Comparison of ENCODE assay signal across 11 mouse cellular contexts in genomic region chr2:73745647-73746374, GRCm38 (mm10). TPM values are rescaled to one million over a fixed set of nuclear protein-coding genes. Genes with fewer than 3 reads are reported as not detected.
DNase-seq lines count a peak whose midpoint lies in the region; ATAC-seq and TF ChIP-seq lines count a peak whose summit lies in the region.
"Had no signal": no experiment of that assay in that cellular context is flagged by ENCODE, and none has a peak within 500 bp of the region (broad histone marks: within the 10 kb centered on the region; RNA-seq: fewer than 3 reads in every experiment).

No protein-coding gene starts in this region.

- no peaks in the 10 kb centered on the region for H3K36me3 ChIP-seq in embryonic facial prominence, embryonic 11.5 days (replicated peaks; ENCODE audit: control insufficient read depth, insufficient read depth, low read depth, low read length)
- H3K36me3 ChIP-seq in embryonic facial prominence, embryonic 10.5 days (replicated peaks) = peaks cover 6% of the 10 kb centered on the region
- H3K36me3 ChIP-seq: G1E; hindbrain, embryonic 15.5 days; midbrain, embryonic 12.5 days had no signal

- no peak overlapping the region for H3K27ac ChIP-seq in embryonic facial prominence, embryonic 11.5 days (replicated peaks; ENCODE audit: low read depth, low read length)
- no peak overlapping the region for H3K27ac ChIP-seq in embryonic facial prominence, embryonic 10.5 days (replicated peaks)
- H3K27ac ChIP-seq in left cerebral cortex, adult 2 months = 0 out of 2 replicates have a peak overlapping the region, but pooled peaks have one; percentile 16
- H3K27ac ChIP-seq in cortical plate, adult 2 months (ENCODE audit: insufficient read depth, low read length) = no peak overlapping the region
- H3K27ac ChIP-seq: hindbrain, embryonic 15.5 days; midbrain, embryonic 12.5 days had no signal

- TF ChIP-seq CTCF in left cerebral cortex, adult 2 months (IDR thresholded peaks at IDR 0.05) = peak; percentile 93
- TF ChIP-seq CTCF in cortical plate, adult 2 months (IDR thresholded peaks at IDR 0.05; ENCODE audit: extremely low read depth, insufficient read depth, low read length) = peak; percentile 64

- no peak for ATAC-seq in embryonic facial prominence, embryonic 11.5 days (replicated peaks; ENCODE audit: insufficient number of reproducible peaks, low FRiP score, low TSS enrichment, low read depth)

- no peaks in the 10 kb centered on the region for H3K27me3 ChIP-seq in embryonic facial prominence, embryonic 11.5 days (ENCODE audit: control insufficient read depth, insufficient read depth, low read length)
- H3K27me3 ChIP-seq in embryonic facial prominence, embryonic 10.5 days (replicated peaks; ENCODE audit: low read depth, poor library complexity, severe bottlenecking) = no peaks in the 10 kb centered on the region
- H3K27me3 ChIP-seq: hindbrain, embryonic 15.5 days; midbrain, embryonic 12.5 days had no signal

- H3K9ac ChIP-seq in embryonic facial prominence, embryonic 11.5 days (replicated peaks; ENCODE audit: low read length) = no peak overlapping the region
- H3K9ac ChIP-seq: hindbrain, embryonic 15.5 days; midbrain, embryonic 12.5 days had no signal

- intact Hi-C loops in left cerebral cortex, adult 2 months (cut with DNase I) = no loop called here
- intact Hi-C loops in left cerebral cortex, postnatal 10 days (cut with DNase I) = no loop called here

- 67% methylated on average over 3 of the region's 3 CpGs for WGBS in embryonic facial prominence, embryonic 11.5 days
- WGBS in embryonic facial prominence, embryonic 10.5 days = 74% methylated on average over 3 of the region's 3 CpGs

- DNase-seq in embryonic facial prominence, embryonic 11.5 days (ENCODE audit: low spot score) = peak; percentile 29
- DNase-seq in embryonic facial prominence, embryonic 10.5 days (ENCODE audit: low spot score) = no peak
- DNase-seq in left cerebral cortex, adult 2 months (ENCODE audit: extremely low spot score in 1 of 2, low spot score in 2 of 2) = no peak
- DNase-seq in left cerebral cortex, postnatal 10 days (ENCODE audit: extremely low spot score in 1 of 2, low spot score in 2 of 2) = no peak
- peak; percentile 26 for DNase-seq in lung, postnatal 25 days (ENCODE audit: low spot score)
- no peak for DNase-seq in spleen, adult 18-20 months
- DNase-seq in spleen, postnatal 10 days (ENCODE audit: low spot score in 2 of 2) = no peak

- H3K9me3 ChIP-seq in embryonic facial prominence, embryonic 11.5 days (replicated peaks; ENCODE audit: control insufficient read depth, low read length) = no peaks in the 10 kb centered on the region
- H3K9me3 ChIP-seq in embryonic facial prominence, embryonic 10.5 days = no peaks in the 10 kb centered on the region
- H3K9me3 ChIP-seq: G1E; hindbrain, embryonic 15.5 days; midbrain, embryonic 12.5 days had no signal

- H3K4me1 ChIP-seq in embryonic facial prominence, embryonic 11.5 days (ENCODE audit: control insufficient read depth, insufficient read depth, low read length) = no peaks in the 10 kb centered on the region
- 0 out of 2 replicates have a peak, but pooled peaks cover 3% of the 10 kb centered on the region for H3K4me1 ChIP-seq in embryonic facial prominence, embryonic 10.5 days
- peaks cover under 1% of the 10 kb centered on the region for H3K4me1 ChIP-seq in cortical plate, adult 2 months (ENCODE audit: control insufficient read depth, insufficient read depth, low read length)
- H3K4me1 ChIP-seq: hindbrain, embryonic 15.5 days; midbrain, embryonic 12.5 days had no signal

- no peak for TF ChIP-seq POLR2A in cortical plate, adult 2 months (IDR thresholded peaks at IDR 0.05; ENCODE audit: extremely low read depth, insufficient read depth, low read length)

- H3K4me2 ChIP-seq in embryonic facial prominence, embryonic 11.5 days (ENCODE audit: low read depth, low read length) = no peak overlapping the region
- H3K4me2 ChIP-seq: hindbrain, embryonic 15.5 days; midbrain, embryonic 12.5 days had no signal

- no peak overlapping the region for H3K4me3 ChIP-seq in embryonic facial prominence, embryonic 11.5 days (ENCODE audit: low read depth, low read length)
- no peak overlapping the region for H3K4me3 ChIP-seq in embryonic facial prominence, embryonic 10.5 days
- no peak overlapping the region for H3K4me3 ChIP-seq in left cerebral cortex, adult 2 months
- H3K4me3 ChIP-seq in cortical plate, adult 2 months (ENCODE audit: insufficient read depth, low read length) = no peak overlapping the region
- H3K4me3 ChIP-seq: hindbrain, embryonic 15.5 days; midbrain, embryonic 12.5 days had no signal

RNA-seq across cellular contexts. Expression of gene Chn1, which starts 29.3 kb away (rescaled TPM):
- polyA plus RNA-seq in embryonic facial prominence, embryonic 11.5 days (2014; fragmentation: Nextera tagmentation; extraction: Ambion mirVana) = 50.4 and 61.1 TPM in 2 replicates
- polyA plus RNA-seq in embryonic facial prominence, embryonic 10.5 days (2016; fragmentation: Nextera tagmentation; extraction: Ambion mirVana) = 38.2 and 40.0 TPM in 2 replicates
- total RNA-seq in left cerebral cortex, adult 2 months (2021) = 1,000 to 10,000 TPM; 1,492 to 1,637 TPM
- 100 to 1,000 TPM; 695 to 715 TPM for total RNA-seq in left cerebral cortex, postnatal 10 days (2021)
- polyA plus RNA-seq in cortical plate, adult 2 months (2012; rRNA removed) = 1,631 and 1,734 TPM in 2 replicates

Comparison
In these comparisons a context has a peak if more than half of its experiments do, and no peak if none do; other contexts are left out.
1. DNase-seq: peak in embryonic facial prominence, embryonic 11.5 days (single experiment) and lung, postnatal 25 days (single experiment); none in embryonic facial prominence, embryonic 10.5 days (single experiment), left cerebral cortex, adult 2 months (0 of 2), left cerebral cortex, postnatal 10 days (0 of 2), spleen, adult 18-20 months (0 of 2) and spleen, postnatal 10 days (0 of 2).
2. RNA of gene Chn1, which starts 29.3 kb away (polyA plus RNA-seq): 1,631 to 1,734 TPM in cortical plate, adult 2 months; 50.4 to 61.1 TPM in embryonic facial prominence, embryonic 11.5 days and 38.2 to 40.0 TPM in embryonic facial prominence, embryonic 10.5 days; every median in the first group is over 10 times any median in the second.